Mouse (Mus musculus) liver, embryonic 12.5 days (tissue): ENCODE data around the gene AF366264. TPM values are rescaled to one million over a fixed set of nuclear protein-coding genes. Genes with fewer than 3 reads are reported as not detected.

ENCODE experiments used
- polyA plus RNA-seq: library from polyadenylated mRNA; unstranded; fragments of >200 nt; fragmentation: Nextera tagmentation; extraction: Ambion mirVana; gene quantifications from 2 replicates; pipeline ENCODE4 v1.2.1, GENCODE M21; 2016

Gene AF366264
- polyA plus RNA-seq, 1 experiment from 2014 or later, result not detected

Other genes with a start within 250 kb of the AF366264 start
- gene Rasa3, start 160.8 kb downstream of the AF366264 start, polyA plus RNA-seq, result 29.2 and 30.8 TPM in 2 replicates
- gene Cfap97d2, start 132.5 kb downstream of the AF366264 start, polyA plus RNA-seq, result not detected in 2 replicates
- 86.4 and 87.4 TPM in 2 replicates for gene Cdc16, start 80.7 kb downstream of the AF366264 start, polyA plus RNA-seq
- gene Upf3a, start 52.8 kb downstream of the AF366264 start, polyA plus RNA-seq, result 20.3 and 21.3 TPM in 2 replicates
- 24.4 and 24.7 TPM in 2 replicates for gene Champ1, start 31.3 kb upstream of the AF366264 start, polyA plus RNA-seq
- gene Coprs, start 51.9 kb upstream of the AF366264 start, polyA plus RNA-seq, result 9.1 and 10.9 TPM in 2 replicates